Mouse (Mus musculus): ENCODE results near the gene Cnfn.

The Cnfn gene

DNA sequence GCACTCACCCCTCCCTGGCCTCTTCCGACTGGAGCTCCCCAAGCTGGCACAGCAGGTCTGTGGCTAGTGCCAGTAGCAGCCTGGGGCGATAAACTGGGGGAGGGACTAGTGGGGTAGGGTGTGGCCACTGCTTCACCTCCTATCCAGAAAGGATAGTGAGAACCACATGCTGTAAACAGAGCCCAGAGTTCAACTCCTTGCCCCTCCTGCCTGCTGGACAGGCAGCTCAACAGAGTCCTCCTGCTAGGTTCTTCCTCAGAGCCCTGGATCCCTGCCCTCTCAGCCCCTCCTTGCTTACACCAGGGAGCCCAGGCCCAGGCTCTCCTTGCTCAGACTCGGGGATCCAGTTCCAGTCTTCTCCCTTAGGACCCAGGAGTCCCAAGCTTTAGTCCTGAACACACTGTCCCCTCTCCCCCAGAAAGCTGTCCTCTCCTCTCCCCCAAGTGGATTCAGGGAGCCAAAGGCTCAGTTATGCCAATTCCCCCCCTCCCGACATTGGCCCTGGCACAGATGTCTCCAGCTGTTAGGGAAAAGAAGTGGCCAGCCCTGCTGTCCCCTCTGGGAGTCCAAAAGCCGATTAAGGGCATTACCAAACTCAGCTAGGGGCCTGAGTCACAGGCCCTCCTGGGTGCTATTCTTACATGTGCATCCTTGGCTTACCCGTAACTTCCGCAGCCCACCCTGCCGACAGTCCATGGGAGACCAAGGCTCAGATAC lies 20.7 kb upstream of the Cnfn start:
- DNase-seq (ENCODE audit: low spot score) = peak; percentile 83

DNA sequence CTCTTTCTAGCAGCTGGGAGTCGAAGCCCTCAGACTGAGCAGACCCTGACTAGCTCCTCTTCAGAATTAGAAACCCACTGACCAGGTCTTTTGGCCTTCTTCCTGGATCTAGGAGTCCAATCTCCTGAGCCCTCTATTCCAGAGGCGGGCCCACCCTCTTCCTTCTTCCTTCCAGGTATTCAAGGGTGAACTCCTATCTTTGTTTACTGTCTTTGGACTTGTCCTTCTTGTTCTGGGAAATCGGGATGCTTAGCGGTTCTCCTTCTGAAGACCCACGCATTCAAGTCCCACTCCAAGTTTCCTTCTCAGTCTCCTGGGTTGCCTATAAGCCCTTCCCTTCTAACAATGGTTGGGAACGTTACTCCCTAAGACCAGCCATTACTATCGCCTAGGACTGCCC lies 19.4 kb upstream of the Cnfn start:
- no peak for DNase-seq (ENCODE audit: low spot score)

DNA sequence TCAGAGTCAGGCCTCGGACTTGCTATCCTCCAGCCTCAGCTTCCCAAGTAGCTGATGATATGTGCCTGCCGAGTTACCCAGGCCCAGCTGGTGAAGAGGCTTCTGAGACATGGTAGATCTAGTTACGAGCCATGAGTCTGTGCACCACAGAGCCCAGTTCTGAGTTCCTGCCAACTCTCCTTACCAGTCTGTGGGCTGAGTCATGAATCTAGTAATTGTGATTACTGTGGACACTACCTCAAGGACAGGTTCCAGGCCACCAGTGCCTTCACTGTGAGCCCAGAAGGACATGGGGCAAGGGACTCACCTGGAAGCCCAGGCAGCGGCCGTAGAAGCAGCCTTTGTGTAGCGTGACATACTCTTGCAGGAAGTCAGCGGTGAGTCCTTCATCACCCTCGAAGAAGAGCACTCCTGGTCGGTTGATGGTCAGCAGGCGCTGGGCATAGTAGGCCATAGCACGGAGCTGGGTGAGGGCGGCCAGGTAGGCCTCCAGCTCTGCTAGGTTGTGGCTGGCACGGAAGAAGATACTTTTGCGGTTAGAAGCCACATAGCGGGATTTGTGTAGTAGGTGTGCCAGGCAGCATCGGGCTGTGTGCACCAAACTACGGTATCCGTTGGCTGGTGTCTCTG lies 18.4 kb upstream of the Cnfn start:
- no peak for DNase-seq (ENCODE audit: low spot score)

DNA sequence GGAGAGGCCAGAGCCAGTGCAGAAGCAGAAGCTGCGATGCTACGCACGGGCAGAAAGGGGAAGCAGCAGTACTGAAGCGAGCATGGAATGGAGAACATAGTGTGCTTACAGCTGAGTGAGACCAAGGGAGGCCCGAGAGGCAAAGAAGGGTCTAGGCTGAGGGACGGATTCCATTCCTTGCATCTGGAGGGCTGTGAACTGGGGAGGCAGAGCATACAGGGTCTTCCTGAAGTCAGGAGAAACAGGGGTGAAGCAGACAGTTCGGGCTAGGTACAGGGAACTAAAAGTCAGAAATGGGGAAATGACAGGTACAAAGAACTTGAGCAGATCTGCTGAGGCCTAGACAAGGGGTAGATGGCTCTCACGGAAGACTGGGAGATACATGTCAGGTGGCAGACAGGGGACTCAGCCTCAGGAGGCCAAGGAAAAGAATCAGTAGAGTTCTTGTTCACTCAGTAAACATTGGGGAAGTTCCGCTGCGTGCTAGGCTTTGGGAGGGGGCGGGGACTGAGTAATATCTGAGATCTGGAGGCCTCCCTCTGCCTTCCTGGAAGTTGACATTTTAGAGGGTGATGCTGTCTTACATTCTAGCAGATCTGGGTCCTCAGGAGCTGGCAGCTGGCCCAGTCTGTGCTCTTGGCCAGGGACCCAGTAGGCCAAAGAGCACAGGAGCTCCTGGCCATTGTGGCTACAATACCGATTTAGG lies 16.5 kb upstream of the Cnfn start:
- peak; percentile 78 for DNase-seq (ENCODE audit: low spot score)

DNA sequence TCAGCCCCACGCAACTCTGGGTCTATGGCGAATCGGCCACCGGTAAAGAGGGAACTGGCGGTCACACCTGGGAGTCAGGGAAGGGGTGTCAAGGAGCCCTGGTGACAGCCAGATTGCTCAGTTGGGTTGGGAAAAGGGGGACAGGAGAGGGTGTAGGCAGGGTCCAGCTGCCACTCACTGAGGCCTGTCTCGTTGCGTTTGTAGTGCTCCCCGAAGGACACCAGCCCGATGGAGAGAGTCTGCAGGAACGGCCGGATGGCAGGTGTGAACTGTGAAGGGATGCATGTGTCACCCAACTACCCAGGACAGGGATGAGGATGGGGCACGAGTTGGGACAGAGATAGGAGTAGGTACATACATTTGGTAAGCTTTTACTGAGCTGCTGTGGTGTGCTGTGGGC lies 15.7 kb upstream of the Cnfn start:
- no peak for DNase-seq (ENCODE audit: low spot score)

DNA sequence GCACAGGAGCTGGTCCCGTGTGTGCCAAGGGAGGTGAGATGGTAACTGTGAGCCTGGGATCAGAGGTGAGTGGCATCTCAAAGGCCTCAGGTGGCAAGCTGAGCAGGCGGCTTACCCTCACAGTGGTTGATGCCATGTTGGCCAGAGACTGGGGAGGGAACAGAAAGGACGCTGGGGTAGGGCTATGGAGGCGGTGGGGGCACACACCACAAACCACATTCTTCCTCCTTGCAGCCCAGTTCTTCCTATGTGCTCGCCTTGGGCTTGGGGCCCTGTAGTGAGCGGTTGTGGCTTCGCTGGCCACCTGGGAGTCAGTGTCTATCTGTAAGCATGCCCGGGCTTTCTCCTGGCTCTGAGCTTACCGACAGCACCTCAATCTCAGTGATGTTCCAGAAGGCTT lies 15.3 kb upstream of the Cnfn start:
- no peak for DNase-seq (ENCODE audit: low spot score)

DNA sequence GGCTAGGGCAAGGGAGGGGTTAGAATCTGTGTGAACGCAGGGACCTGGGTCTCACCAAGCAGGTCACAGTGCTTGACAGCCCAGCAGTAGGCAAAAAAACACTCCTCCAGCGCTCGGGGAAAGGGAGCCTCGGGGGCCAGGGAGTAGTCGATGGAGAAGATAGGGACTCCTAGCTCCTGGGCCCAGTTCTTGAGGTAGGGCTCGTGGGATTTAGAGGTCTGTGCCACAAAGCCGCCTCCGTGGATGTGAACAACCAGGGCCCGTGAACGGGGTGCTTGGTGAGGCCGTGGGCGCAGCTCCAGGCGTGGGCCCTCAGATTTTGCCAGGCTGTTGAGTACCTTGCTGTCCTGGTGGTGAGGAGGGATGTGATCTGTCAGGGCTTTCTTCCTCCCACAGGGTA lies 14.8 kb upstream of the Cnfn start:
- no peak for DNase-seq (ENCODE audit: low spot score)

DNA sequence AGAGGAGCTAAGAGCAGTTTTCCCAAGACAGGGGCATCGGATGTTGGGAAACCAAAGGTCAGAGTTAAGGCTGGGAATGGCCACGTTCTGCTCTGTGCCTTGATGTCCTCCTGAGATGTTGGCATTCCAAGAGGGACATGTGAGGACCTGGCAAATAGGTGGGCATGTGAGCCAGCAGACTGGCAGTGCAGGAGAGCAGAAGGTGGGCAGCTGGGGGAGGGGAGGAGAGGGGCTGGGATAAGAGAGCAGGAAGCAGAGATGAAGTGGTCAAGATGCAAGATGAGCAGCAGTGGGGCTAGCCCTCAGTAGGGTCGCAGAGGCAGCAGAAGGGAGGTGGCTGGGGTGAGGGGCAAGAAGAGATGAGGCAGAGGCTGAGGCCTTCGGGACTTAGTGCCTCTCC lies 14.4 kb upstream of the Cnfn start:
- DNase-seq (ENCODE audit: low spot score) = no peak

DNA sequence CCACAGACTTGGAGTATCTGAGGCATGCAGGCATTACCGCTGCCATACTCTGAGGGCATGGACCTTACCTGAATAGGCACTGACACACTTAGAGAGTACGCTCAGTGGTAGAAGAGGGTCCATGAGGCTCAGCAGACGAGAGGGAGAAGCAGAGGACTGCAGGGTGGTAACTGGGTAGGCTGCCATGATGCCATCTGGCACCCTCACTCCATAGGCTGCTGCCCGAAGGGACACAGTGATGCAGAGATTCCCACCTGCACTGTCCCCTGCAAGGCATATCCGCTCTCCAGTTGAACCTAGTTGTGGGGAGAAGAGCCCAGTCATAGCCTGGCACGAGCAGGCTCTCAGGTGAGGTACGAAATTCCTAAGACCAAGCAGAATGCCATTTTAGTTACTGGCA lies 13.9 kb upstream of the Cnfn start:
- no peak for DNase-seq (ENCODE audit: low spot score)

DNA sequence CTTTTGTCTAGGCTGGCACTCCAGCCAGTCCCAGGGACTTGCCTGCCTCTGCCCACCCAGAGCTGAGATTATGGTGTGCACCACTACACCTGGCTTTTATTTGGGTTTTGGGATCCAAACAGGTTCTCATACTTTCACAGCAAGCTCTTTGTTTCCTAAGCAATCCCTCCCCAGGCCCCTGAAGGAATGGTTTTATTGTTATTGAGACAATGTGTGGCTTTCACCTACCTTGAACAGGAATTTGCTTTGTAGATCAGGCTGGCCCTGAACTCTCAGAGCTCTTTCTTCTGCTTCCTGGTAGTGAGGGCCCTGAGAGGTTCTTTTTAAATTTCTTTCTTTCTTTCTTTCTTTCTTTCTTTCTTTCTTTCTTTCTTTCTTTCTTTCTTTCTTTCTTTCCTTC lies 13.0 kb upstream of the Cnfn start:
- DNase-seq (ENCODE audit: low spot score) = no peak

DNA sequence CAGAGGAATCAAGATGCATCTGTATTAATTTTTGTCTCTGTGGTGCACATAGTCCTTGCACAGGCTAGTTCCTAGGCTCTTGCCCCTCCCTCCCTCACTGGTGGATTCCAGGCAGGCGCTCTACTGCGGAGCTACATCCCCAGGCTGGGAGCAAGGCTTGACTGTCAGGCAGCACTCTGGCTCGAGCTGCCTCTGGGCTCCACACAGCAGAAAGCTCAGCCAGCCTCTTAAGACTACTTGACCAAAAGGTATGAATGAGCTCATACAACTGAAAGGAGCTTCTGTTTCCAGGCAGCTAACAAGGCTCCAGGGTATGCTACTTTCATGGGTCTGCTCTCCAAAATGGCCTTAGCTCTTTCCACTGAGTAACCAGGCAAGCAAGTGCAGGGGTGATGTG lies 11.8 kb upstream of the Cnfn start:
- DNase-seq (ENCODE audit: low spot score) = no peak

DNA sequence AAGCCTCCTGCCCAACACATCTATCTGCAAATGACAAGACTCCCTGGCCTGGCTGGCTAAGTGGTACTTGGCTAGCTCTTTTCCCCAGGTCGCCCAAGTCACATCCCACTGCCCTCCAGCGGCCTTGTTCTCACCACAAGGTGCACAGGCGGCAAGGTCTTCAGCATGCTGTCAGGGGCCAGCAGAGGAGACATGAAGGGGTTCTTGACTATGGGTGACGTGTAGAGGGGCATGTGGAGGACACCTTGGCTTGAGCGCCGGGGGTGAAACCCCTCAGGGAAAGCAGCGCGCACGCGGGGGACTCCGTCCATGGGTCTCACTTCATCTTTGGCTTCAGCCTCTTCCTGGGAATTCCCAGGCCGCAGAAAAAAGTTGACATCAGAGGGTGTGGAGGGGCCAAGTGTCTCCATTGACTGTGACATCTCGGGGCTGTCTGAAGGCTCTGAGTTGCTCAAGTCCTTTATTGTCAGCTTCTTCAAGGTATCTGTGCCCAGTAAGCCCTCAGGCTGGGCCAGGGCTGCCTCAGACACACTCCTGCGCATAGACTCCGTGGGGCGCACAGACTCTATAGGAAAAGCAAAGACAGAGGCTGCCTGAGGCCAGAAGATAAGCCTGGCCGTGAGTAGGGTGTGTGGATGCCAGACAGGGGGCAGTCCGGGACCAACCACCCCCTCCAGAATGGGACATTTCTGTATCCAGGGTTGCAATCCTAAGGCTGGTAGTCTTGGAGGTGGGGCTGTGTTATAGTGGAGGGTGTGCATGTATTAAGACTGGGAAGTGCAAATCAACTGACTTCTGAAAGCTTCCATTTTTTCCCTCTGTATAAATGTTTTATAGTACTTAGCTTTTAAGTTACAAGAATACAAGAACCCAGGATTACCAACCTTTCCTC lies 11.1 kb upstream of the Cnfn start:
- DNase-seq (ENCODE audit: low spot score) = no peak

DNA sequence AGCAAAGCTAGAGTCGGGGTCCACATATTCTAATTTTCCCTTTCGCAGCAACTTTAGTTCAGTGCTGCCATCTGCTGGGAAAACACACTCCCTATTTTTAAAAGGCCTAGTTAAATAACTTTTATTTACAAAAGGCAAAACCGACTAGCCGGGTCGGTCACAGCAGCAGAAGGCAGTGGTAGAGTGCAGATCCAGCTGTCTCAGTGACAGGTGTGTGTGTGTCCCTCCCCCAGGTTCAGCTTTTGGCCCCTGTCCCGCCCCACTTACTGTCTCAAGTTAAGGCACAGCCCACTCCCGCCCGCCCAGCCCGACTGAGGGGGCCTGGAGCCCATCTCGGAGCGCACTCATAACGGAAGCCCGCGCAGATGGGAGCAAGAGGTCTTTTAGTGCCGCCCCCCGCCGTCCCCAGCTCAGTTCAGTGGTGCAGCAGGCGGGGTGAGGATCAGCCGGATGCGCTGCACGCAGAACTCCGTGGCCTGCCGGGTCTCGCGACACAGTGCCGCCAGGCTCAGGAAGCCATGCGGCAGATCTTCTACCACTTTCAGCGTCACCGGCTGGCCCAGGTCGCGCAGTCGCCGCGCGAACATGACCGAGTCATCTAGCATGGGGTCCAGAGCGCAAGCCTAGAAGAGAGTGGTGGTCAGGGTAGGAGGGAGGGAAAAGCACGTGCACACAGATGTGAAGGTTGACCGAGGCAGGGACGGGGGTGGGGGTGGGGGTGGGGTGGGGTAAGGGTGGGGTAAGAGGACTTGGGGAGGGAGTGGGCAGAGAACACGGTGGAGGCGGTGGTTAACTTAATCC lies 10.2 kb upstream of the Cnfn start:
- DNase-seq (ENCODE audit: low spot score) = no peak

DNA sequence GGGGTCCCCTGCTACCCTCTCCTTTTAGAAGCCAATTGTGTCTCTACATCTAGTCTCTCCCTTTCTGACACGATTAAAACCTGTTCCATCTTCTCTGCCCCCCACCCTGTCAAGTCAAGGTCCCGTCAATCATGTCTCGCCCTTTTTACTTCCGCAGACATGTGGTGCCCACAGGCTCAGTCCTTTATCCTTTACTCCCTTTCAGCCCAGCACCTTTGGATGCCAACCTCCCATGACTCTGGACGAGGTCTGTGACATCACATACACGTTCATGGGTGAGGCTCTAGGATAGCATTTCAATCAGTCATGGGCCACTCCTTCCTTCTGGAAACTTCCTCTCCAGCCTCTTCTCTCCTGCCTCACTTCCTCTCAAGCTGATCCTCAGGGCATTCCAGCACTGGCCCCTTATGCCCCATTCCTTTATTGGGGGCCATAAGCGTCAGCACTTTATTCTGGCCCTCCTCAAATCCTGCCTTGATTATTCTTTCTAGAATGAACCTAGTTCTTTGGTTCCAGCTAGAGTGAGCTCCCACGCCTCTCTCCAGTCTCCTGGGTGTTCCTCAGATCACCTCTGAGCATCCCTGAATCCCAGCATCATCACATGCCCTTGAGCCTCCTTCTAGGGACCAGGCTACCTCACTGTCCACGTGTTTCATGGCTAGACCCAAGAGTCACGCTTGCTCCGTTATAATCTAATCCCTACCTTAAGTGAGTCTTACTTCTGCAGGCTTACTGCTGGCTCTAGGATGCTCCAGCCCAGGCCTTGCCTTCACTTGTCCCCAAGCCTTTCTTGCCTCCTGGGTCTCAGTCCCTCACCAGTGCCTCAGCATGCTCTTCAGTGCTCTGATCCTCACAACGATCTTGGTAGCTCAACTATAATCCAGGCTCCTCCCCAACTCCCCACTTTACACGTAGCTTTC lies 8.9 kb upstream of the Cnfn start:
- DNase-seq (ENCODE audit: low spot score) = no peak

DNA sequence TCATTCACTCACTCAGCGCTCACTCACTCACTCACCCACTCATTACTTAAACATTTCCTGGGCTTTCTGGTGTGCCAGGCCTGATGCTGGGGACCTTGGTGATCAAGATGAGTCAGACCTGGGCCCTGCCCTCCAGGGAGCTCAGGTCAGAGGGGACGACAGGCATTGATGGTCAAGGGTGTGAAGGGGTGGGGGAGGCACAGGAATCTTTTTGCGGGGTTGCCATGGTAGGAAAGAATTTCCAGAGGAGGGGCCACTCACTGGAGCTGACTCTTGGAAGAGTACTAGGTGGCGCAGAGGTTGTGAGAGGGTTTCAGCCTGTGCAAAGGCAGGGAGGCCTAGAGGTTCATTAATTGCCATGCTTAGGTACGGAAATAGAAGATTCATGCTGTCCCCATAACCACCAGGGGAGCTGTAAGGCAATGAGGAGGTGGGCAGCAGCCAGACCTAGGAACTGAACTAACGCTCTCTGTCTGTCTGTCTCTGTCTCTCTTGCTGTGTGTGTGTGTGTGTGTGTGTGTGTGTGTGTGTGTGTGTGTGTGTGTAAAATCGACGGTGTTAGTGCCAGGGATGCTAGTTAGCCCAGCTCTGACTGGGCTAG lies 7.7 kb upstream of the Cnfn start:
- no peak for DNase-seq (ENCODE audit: low spot score)

DNA sequence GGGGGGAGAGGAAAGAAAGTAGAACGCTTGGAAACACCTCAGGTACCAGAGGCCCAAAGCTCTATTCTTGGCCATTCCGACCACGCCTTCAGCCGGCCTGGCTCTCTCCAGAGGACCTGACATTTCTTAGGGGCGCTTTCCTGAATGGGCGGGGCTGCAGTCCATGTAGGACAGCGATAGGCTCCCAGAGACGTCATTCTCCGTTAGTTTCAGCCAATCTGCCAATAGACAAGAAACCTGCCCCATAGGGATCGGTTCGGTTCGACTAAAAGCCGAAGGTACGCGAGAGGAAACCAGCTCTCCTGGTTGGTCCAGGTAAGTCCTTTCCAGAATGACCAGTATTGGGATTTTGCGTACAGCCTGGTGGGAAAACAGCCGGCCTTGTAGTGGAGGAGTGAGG lies 7.0 kb upstream of the Cnfn start:
- peak; percentile 80 for DNase-seq (ENCODE audit: low spot score)

DNA sequence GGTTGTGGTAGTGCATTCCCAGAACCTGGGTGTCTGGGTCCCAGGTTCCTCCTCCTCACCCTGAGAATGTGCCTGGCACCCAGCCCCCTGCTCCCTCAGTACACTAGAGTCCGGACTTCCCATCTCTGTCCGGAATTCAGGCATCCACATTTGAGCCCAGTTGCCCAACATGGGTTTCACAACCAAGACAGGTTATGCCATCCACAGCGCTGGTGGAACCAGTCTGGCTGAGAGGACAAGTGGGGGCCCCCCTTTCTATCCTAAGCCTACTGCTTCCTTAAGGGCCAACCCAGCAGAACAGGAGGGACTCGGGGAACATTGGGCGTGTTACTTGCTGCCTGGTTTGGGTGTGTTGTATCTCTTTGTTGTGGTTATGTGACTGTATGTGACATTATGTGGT lies 2.9 kb upstream of the Cnfn start:
- no peak for DNase-seq (ENCODE audit: low spot score)

DNA sequence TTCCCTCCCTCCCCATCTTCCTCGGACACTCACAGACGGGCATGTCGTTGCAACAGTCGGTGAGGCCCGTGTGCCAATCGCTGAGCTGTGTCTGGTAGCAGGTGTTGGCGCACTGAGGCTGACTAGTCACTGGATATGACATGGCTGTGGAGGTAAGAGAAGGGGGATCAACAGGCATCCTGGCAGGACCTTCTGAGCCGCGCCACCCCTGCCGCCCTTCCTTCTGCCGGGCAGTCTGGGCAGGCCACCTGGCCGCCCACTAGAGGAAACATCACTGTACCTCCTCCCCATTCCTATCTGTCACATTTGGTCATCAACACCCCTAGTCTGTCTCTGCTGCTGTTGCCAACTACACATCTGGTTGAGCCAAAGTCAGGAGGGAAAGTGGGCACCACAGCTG lies 1.2 kb downstream of the Cnfn start:
- DNase-seq (ENCODE audit: low spot score) = no peak

DNA sequence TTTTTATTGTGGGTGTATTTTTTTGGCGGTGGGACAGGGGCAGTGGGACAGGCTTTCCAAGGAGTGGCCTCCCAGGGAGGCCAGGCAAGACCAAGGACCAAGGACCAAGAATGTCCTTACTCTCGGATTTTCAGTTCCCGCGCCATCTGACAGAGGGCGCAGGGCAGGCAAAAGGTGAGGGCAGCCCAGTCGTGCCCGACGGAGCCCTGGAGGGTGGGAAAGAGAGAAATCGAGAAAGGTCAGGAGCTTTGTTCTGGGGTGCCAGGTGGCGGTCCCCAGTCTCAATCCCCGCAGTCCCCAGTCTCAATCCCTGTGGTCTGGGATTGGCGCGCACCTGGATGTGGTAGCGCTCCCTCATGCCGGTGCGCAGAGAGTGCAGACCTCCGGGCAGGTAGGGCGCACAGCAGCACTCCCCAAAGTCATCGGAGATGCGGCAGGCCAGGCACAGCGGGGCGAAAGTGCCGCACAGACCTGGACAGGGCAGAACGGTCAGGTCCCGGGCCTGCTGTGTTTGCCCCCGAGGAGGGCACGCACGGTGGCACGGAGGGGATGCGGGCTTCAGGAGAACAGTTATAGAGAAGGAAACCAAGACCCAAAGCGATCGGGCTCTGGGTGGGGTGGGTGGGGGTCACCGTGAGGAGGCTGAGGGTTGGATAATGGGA lies 1.8 kb downstream of the Cnfn start:
- DNase-seq (ENCODE audit: low spot score) = no peak

Measured in ovary, adult 18-20 months (tissue).